Mouse (Mus musculus): ENCODE results near the gene Vps13d. TPM values are rescaled to one million over a fixed set of nuclear protein-coding genes. Genes with fewer than 3 reads are reported as not detected.

Vps13d gene
- total and polyA plus RNA-seq, 3 experiments = 9.4 to 9.8 (median 9.7) TPM

DNA sequence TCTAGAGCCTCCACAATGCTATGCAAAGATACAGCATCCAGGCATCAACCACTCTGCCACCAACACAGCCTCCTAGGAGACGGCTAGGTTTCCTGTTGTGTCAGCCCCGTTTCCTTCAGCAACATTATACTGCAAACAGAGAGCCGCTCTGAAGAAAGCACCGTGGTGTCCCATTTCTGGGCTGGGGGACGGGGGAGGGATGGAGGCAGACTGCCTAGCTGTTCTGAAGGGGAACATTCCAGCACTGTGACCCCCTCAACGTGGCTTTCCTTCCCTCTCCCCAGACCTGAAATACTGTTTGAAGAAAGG lies 195.3 kb downstream of the Vps13d start:
- dilution Hi-C loops (cut with MboI; ENCODE audit: extremely low pct_ligation_motif_present, extremely low pct_unique_long_range_greater_than_20kb, low sequenced_read_pairs) (loop anchor here (25.0 kb wide), 1 partner anchor 112 kb away; the partner anchor contains the start of gene Dhrs3), in situ Hi-C loops (cut with MboI; ENCODE audit: low pct_ligation_motif_present, low pct_unique_long_range_greater_than_20kb, low sequenced_read_pairs) (no loop called here)
- TF ChIP-seq KAT2A (IDR thresholded peaks at IDR 0.05; ENCODE audit: insufficient replicate concordance, low read length) = no peak
- no peak for TF ChIP-seq ELF1 (IDR thresholded peaks at IDR 0.05; ENCODE audit: low read depth, low read length)
- no peak for TF ChIP-seq NELFE (IDR thresholded peaks at IDR 0.05; ENCODE audit: low read depth, low read length)
- no peak for TF ChIP-seq GABPA (IDR thresholded peaks at IDR 0.05; ENCODE audit: insufficient replicate concordance, low read depth, low read length)
- no peak for TF ChIP-seq BHLHE40 (IDR thresholded peaks at IDR 0.05; ENCODE audit: low read depth, low read length)
- TF ChIP-seq CTCF (conservative IDR thresholded peaks at IDR 0.05 in 1 of 2, IDR thresholded peaks at IDR 0.05 in 1 of 2; ENCODE audit: low read depth in 2 of 2, low read length in 2 of 2) = no peak
- Histone ChIP-seq H3K4me3 (replicated peaks in 1 of 3; ENCODE audit: low read depth in 2 of 3, low read length in 2 of 3, poor library complexity in 1 of 3) (no peak overlapping the region), H3K36me3 (replicated peaks in 1 of 2; ENCODE audit: control insufficient read depth in 1 of 2, insufficient read depth in 1 of 2, low read length in 1 of 2) (peaks cover 3 to 39% of the 10 kb centered on the region in 2 experiments), H3K9ac (ENCODE audit: insufficient read depth, low read depth) (no peak overlapping the region), H3K4me1 (ENCODE audit: control insufficient read depth in 1 of 2, insufficient read depth in 2 of 2) (peaks cover 18 to 40% of the 10 kb centered on the region in 2 experiments), H3K9me3 (replicated peaks; ENCODE audit: low read length) (no peaks in the 10 kb centered on the region), H3K4me2 (ENCODE audit: insufficient read depth, low read depth, poor library complexity, severe bottlenecking) (no peak overlapping the region), H3K27me3 (replicated peaks) (no peaks in the 10 kb centered on the region), H3K27ac (ENCODE audit: insufficient read depth, low read depth) (no peak overlapping the region), H3K79me2 (replicated peaks; ENCODE audit: control insufficient read depth, extremely low read depth, insufficient read depth, poor library complexity, severe bottlenecking) (no peaks in the 10 kb centered on the region)
- DNase-seq (ENCODE audit: extremely low read depth) = no peak

DNA sequence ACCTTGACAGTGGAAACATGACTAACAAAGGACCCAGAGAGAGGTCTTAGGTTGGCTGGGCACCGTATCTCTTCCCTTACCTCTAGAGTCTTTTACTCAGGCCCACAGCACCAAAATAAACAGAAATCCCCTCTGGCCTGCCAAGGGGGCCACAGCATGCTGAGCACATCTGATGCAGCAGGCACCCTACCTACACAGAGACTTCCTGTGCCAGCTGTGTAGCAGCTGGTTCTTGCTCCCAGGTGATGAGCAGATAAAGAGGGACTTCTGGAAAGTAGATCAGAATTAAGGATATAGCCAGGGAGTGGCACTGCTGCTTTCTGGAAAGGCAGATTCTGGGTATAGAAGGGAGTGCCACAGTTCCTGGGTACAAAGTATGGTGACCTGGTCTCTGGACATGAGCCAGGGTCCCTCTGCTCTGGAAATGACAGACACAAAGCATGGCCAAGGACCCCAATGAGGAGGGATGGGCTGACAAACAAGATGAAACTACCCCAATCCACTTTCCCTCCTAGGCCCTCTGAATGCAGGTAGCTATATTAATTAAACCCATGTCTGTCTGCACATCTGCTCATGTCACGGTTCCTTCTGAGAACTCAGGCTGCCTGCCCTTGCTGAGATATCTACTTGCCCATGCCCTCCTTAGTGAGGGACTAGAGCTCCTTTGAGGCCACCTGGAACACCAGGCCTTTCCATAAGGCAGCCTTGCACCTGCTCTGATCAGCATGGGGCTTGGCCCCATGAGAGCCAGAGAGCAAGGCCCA lies 195.8 kb downstream of the Vps13d start:
- no peaks in the 10 kb centered on the region for H3K79me2 ChIP-seq (replicated peaks; ENCODE audit: control insufficient read depth, extremely low read depth, insufficient read depth, poor library complexity, severe bottlenecking)
- H3K27ac ChIP-seq (ENCODE audit: insufficient read depth, low read depth) = no peak overlapping the region
- in situ Hi-C loops (cut with MboI; ENCODE audit: low pct_ligation_motif_present, low pct_unique_long_range_greater_than_20kb, low sequenced_read_pairs) (no loop called here), dilution Hi-C loops (cut with MboI; ENCODE audit: extremely low pct_ligation_motif_present, extremely low pct_unique_long_range_greater_than_20kb, low sequenced_read_pairs) (loop anchor here (25.0 kb wide), 1 partner anchor 112 kb away; the partner anchor contains the start of gene Dhrs3)
- 0 out of 2 replicates have a peak, but pooled peaks have one; percentile 17 for TF ChIP-seq EP300 (IDR thresholded peaks at IDR 0.05; ENCODE audit: low read length)
- TF ChIP-seq MXI1 (IDR thresholded peaks at IDR 0.05; ENCODE audit: low read depth, low read length) = no peak
- H3K9ac ChIP-seq (ENCODE audit: insufficient read depth, low read depth) = no peak overlapping the region
- H3K36me3 ChIP-seq (replicated peaks in 1 of 2; ENCODE audit: control insufficient read depth in 1 of 2, insufficient read depth in 1 of 2, low read length in 1 of 2) = peaks cover 3 to 38% of the 10 kb centered on the region in 2 experiments
- no peak overlapping the region for H3K4me2 ChIP-seq (ENCODE audit: insufficient read depth, low read depth, poor library complexity, severe bottlenecking)
- H3K4me3 ChIP-seq (replicated peaks in 1 of 3; ENCODE audit: low read depth in 2 of 3, low read length in 2 of 3, poor library complexity in 1 of 3) = no peak overlapping the region
- H3K27me3 ChIP-seq (replicated peaks) = no peaks in the 10 kb centered on the region
- H3K9me3 ChIP-seq (replicated peaks; ENCODE audit: low read length) = no peaks in the 10 kb centered on the region
- peaks cover 18 to 40% of the 10 kb centered on the region in 2 experiments for H3K4me1 ChIP-seq (ENCODE audit: control insufficient read depth in 1 of 2, insufficient read depth in 2 of 2)
- peak; percentile 45 for DNase-seq (ENCODE audit: extremely low read depth)

DNA sequence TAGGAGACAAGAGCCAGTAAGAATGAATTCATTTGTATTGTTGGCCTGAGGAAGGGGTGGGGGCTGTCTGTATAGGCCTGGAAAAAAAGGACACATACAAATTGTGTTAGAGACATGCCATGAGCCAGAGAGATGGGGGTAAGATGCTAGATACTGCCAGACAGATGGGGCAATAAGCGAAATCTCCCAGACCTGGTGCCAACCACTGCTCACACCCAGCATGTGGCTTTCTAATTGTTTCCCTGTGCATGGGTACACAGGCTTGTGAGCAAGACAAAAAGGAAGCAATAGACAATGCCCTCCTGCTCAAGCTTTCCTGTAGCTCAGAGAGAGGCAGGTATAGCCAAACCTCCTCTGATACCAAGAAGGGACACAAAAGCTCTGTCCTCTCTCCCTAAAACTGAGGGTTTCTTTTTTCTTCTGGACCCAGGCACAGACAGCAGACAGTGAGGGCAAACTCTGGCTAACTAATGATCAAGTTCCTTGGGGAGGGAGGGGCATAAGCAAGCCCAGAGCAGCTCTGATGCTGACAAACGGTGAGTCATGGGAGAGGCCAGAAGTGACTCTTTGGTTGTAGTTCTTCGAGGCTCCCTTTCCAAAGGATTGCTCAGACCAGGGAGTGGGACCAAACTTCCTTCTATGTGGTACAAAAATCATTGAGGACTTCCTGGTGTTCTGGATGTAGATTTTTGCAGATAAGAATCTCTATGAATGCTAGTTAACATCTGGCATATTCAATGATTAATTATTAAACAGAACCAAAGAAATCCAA lies 196.7 kb downstream of the Vps13d start:
- TF ChIP-seq RCOR1 (conservative IDR thresholded peaks at IDR 0.05; ENCODE audit: low read depth, low read length) (no peak), USF2 (conservative IDR thresholded peaks at IDR 0.05; ENCODE audit: low read depth, low read length) (no peak), HCFC1 (IDR thresholded peaks at IDR 0.05; ENCODE audit: low read depth, low read length) (no peak), GABPA (IDR thresholded peaks at IDR 0.05; ENCODE audit: insufficient replicate concordance, low read depth, low read length) (no peak), ETS1 (conservative IDR thresholded peaks at IDR 0.05; ENCODE audit: low read depth, low read length) (no peak), E2F4 (IDR thresholded peaks at IDR 0.05; ENCODE audit: insufficient replicate concordance, low read depth, low read length) (no peak), POLR2AphosphoS2 (IDR thresholded peaks at IDR 0.05; ENCODE audit: low read depth, low read length) (no peak), NRF1 (IDR thresholded peaks at IDR 0.05; ENCODE audit: low read depth, low read length) (no peak), JUND (conservative IDR thresholded peaks at IDR 0.05; ENCODE audit: low read depth, low read length) (no peak), UBTF (IDR thresholded peaks at IDR 0.05; ENCODE audit: low read depth, low read length) (no peak), ZNF384 (IDR thresholded peaks at IDR 0.05; ENCODE audit: low read depth, low read length) (no peak), ZKSCAN1 (IDR thresholded peaks at IDR 0.05; ENCODE audit: borderline replicate concordance, low read depth, low read length) (no peak), MAFK (IDR thresholded peaks at IDR 0.05; ENCODE audit: insufficient replicate concordance, low read length) (no peak)
- dilution Hi-C loops (cut with MboI; ENCODE audit: extremely low pct_ligation_motif_present, extremely low pct_unique_long_range_greater_than_20kb, low sequenced_read_pairs) = loop anchor here (25.0 kb wide), 1 partner anchor 111 kb away; the partner anchor contains the start of gene Dhrs3
- H3K4me2 ChIP-seq (ENCODE audit: insufficient read depth, low read depth, poor library complexity, severe bottlenecking) = no peak overlapping the region
- in situ Hi-C loops (cut with MboI; ENCODE audit: low pct_ligation_motif_present, low pct_unique_long_range_greater_than_20kb, low sequenced_read_pairs) = no loop called here
- H3K9ac ChIP-seq (ENCODE audit: insufficient read depth, low read depth) = no peak overlapping the region
- H3K9me3 ChIP-seq (replicated peaks; ENCODE audit: low read length) = no peaks in the 10 kb centered on the region
- H3K36me3 ChIP-seq (replicated peaks in 1 of 2; ENCODE audit: control insufficient read depth in 1 of 2, insufficient read depth in 1 of 2, low read length in 1 of 2) = peaks cover 3 to 42% of the 10 kb centered on the region in 2 experiments
- H3K79me2 ChIP-seq (replicated peaks; ENCODE audit: control insufficient read depth, extremely low read depth, insufficient read depth, poor library complexity, severe bottlenecking) = no peaks in the 10 kb centered on the region
- no peak overlapping the region for H3K27ac ChIP-seq (ENCODE audit: insufficient read depth, low read depth)
- peaks cover 18 to 40% of the 10 kb centered on the region in 2 experiments for H3K4me1 ChIP-seq (ENCODE audit: control insufficient read depth in 1 of 2, insufficient read depth in 2 of 2)
- DNase-seq (ENCODE audit: extremely low read depth) = no peak
- H3K4me3 ChIP-seq (replicated peaks in 1 of 3; ENCODE audit: low read depth in 2 of 3, low read length in 2 of 3, poor library complexity in 1 of 3) = no peak overlapping the region
- H3K27me3 ChIP-seq (replicated peaks) = no peaks in the 10 kb centered on the region

Measured in CH12.LX (cell line).